Mouse (Mus musculus): Measurements from ENCODE around the gene Myo1c.
A peak's percentile ranks its signal among the peaks of the same experiment; 100 is the strongest.
"Not testable (repeated sequence)": the region's sequence is repeated elsewhere in the genome, so short reads cannot be mapped to it uniquely, and the experiment has no call there.

Myo1c gene

GRCm38 (mm10) chr11:75668621-75669020 is 18.3 kb downstream of the Myo1c start:
- DNase-seq (ENCODE audit: low spot score in 2 of 2) = no peak

GRCm38 (mm10) chr11:75669176-75669852 is 19.0 kb downstream of the Myo1c start:
- DNase-seq (ENCODE audit: low spot score in 2 of 2) = no peak

GRCm38 (mm10) chr11:75669853-75670200 is 19.5 kb downstream of the Myo1c start:
- no peak for DNase-seq (ENCODE audit: low spot score in 2 of 2)

- DNase-seq (ENCODE audit: low spot score in 2 of 2) = no peak
Observed at GRCm38 (mm10) chr11:75671426-75672180, 21.3 kb downstream of the Myo1c start.

- DNase-seq (ENCODE audit: low spot score in 2 of 2) = no peak
Observed at GRCm38 (mm10) chr11:75673411-75673810, 23.1 kb downstream of the Myo1c start.

- no peak for DNase-seq (ENCODE audit: low spot score in 2 of 2)
Observed at GRCm38 (mm10) chr11:75674875-75675274, 24.6 kb downstream of the Myo1c start.

GRCm38 (mm10) chr11:75677881-75678746 is 27.8 kb downstream of the Myo1c start:
- DNase-seq (ENCODE audit: low spot score in 2 of 2) = peak in 1 of 2 experiments; percentile 15

GRCm38 (mm10) chr11:75678747-75679438 is 28.6 kb downstream of the Myo1c start, which contains the start of gene Crk:
Crk (plus strand) TSS chr11:75679259.
- DNase-seq (ENCODE audit: low spot score in 2 of 2) = peak; percentile 96 to 98

- DNase-seq (ENCODE audit: low spot score in 2 of 2) = peak in 1 of 2 experiments; percentile 62
Observed at GRCm38 (mm10) chr11:75679439-75680171, 29.3 kb downstream of the Myo1c start.

GRCm38 (mm10) chr11:75684462-75684861 is 34.2 kb downstream of the Myo1c start:
- DNase-seq (ENCODE audit: low spot score in 2 of 2) = no peak

GRCm38 (mm10) chr11:75684956-75685355 is 34.7 kb downstream of the Myo1c start:
- no peak for DNase-seq (ENCODE audit: low spot score in 2 of 2)

- no peak for DNase-seq (ENCODE audit: low spot score in 2 of 2)
Observed at GRCm38 (mm10) chr11:75687343-75687993, 37.2 kb downstream of the Myo1c start.

- no peak for DNase-seq (ENCODE audit: low spot score in 2 of 2)
Observed at GRCm38 (mm10) chr11:75688132-75688531, 37.8 kb downstream of the Myo1c start.

- DNase-seq (ENCODE audit: low spot score in 2 of 2) = no peak
Observed at GRCm38 (mm10) chr11:75689977-75690376, 39.7 kb downstream of the Myo1c start.

- DNase-seq (ENCODE audit: low spot score in 2 of 2) = no peak
Observed at GRCm38 (mm10) chr11:75691047-75691446, 40.7 kb downstream of the Myo1c start.

- no peak for DNase-seq (ENCODE audit: low spot score in 2 of 2)
Observed at GRCm38 (mm10) chr11:75693570-75693969, 43.3 kb downstream of the Myo1c start.

- DNase-seq (ENCODE audit: low spot score in 2 of 2) = not testable (repeated sequence)
Observed at GRCm38 (mm10) chr11:75697464-75697863, 47.2 kb downstream of the Myo1c start.

- DNase-seq (ENCODE audit: low spot score in 2 of 2) = no peak
Observed at GRCm38 (mm10) chr11:75700557-75700956, 50.3 kb downstream of the Myo1c start.

GRCm38 (mm10) chr11:75702761-75703160 is 52.5 kb downstream of the Myo1c start:
- DNase-seq (ENCODE audit: low spot score in 2 of 2) = no peak

GRCm38 (mm10) chr11:75703748-75704147 is 53.4 kb downstream of the Myo1c start:
- no peak for DNase-seq (ENCODE audit: low spot score in 2 of 2)

Data from urinary bladder, postnatal 4 days (tissue).